Mouse (Mus musculus) kidney, postnatal 0 days (tissue): Measurements from ENCODE around the gene Slc24a3. TPM values are rescaled to one million over a fixed set of nuclear protein-coding genes. Genes with fewer than 3 reads are reported as not detected.

Source experiments
- ATAC-seq: fragments of 200-750 bp; cut with Nextera tagmentation; replicated peaks from 2 replicates; pipeline ENCODE4 v1.8.0; 2017; ENCODE audit warnings: low read depth, moderate number of reproducible peaks, moderate TSS enrichment, moderate library complexity; ENCODE audit not compliant: low FRiP score
- DNase-seq: peaks from one replicate; pipeline ENCODE4 v3.0.0-alpha.2; 2016; ENCODE audit warnings: low spot score
- H3K27ac ChIP-seq: fragments of 300-500 bp; sonication (generic); 2 replicates; pipeline ENCODE4 v1.5.1; 2014; ENCODE audit warnings: mild to moderate bottlenecking
- H3K27me3 ChIP-seq: fragments of 300-500 bp; sonication (generic); 2 replicates; pipeline ENCODE4 v1.6.1; 2014; ENCODE audit warnings: low read length, mixed read lengths; ENCODE audit not compliant: insufficient read depth
- H3K36me3 ChIP-seq: fragments of 300-500 bp; sonication (generic); 2 replicates; pipeline ENCODE4 v1.6.1; 2014; ENCODE audit warnings: low read length, mixed read lengths; ENCODE audit not compliant: insufficient read depth
- H3K4me1 ChIP-seq: fragments of 300-500 bp; sonication (generic); replicated peaks from 2 replicates; pipeline ENCODE4 v1.6.1; 2014; ENCODE audit warnings: antibody characterized with exemption, low read length, mixed read lengths; ENCODE audit not compliant: insufficient read depth
- H3K4me2 ChIP-seq: fragments of 300-500 bp; sonication (generic); 2 replicates; pipeline ENCODE4 v1.6.1; 2014; ENCODE audit warnings: mild to moderate bottlenecking, low read length, moderate library complexity, mixed read lengths
- H3K4me3 ChIP-seq: fragments of 300-500 bp; sonication (generic); replicated peaks from 2 replicates; pipeline ENCODE4 v1.5.1; 2014; ENCODE audit warnings: low read depth, low read length
- H3K9ac ChIP-seq: fragments of 300-500 bp; sonication (generic); 2 replicates; pipeline ENCODE4 v1.6.1; 2014; ENCODE audit warnings: low read depth, low read length
- H3K9me3 ChIP-seq: fragments of 300-500 bp; sonication (generic); replicated peaks from 2 replicates; pipeline ENCODE4 v1.6.1; 2016; ENCODE audit warnings: low read length, inconsistent platforms, mixed read lengths
- CTCF ChIP-seq: IDR thresholded peaks from 2 replicates; pipeline ENCODE4 v1.5.1; 2016; ENCODE audit warnings: antibody characterized with exemption, low read depth, mild to moderate bottlenecking, moderate library complexity
- WGBS: fragments of 180-500 bp; shearing (Covaris S2); extraction: QIAGEN DNeasy Blood & Tissue Kit; methylation state at CpG from one replicate; pipeline ENCODE4 v1.1.7; 2014; 5-methylcytosine and 5-hydroxymethylcytosine counted together
- polyA plus RNA-seq: library from polyadenylated mRNA; unstranded; fragments of >200 nt; fragmentation: Nextera tagmentation; extraction: Ambion mirVana; gene quantifications from 2 replicates; pipeline ENCODE4 v1.2.1, GENCODE M21; 2015

Slc24a3 gene
- polyA plus RNA-seq, 1 experiment from 2014 or later: 2.1 TPM

DNA sequence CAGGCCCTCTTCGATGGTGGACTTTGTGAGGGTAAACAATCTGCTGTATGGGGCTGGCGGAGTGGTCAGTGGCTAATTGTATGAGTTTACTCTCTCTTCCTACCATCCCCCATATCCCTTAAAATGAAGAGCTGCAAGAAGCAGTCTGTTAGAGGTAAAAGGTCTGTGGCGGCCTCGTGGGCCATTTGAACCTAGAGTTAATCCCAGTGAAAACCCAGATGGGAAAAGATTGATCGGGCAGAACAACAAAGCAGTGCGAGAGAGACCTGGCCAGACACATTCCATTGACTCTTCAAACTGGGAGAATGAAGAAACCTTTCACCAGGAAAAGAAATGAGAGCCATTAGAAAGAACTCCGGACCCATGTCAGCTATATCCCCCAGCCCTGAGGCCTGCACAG is 496.3 kb downstream of the Slc24a3 start:
- peak overlapping the region; percentile 81 for H3K27ac ChIP-seq
- H3K9ac ChIP-seq: no peak overlapping the region
- no peaks in the 10 kb centered on the region for H3K4me1 ChIP-seq
- H3K27me3 ChIP-seq: no peaks in the 10 kb centered on the region
- DNase-seq (no peak), ATAC-seq (peak; percentile 57)
- TF ChIP-seq CTCF: no peak
- H3K36me3 ChIP-seq: no peaks in the 10 kb centered on the region
- 63% methylated on average over 7 of the region's 7 CpGs for WGBS
- H3K4me3 ChIP-seq: no peak overlapping the region
- H3K9me3 ChIP-seq: no peaks in the 10 kb centered on the region
- no peak overlapping the region for H3K4me2 ChIP-seq

DNA sequence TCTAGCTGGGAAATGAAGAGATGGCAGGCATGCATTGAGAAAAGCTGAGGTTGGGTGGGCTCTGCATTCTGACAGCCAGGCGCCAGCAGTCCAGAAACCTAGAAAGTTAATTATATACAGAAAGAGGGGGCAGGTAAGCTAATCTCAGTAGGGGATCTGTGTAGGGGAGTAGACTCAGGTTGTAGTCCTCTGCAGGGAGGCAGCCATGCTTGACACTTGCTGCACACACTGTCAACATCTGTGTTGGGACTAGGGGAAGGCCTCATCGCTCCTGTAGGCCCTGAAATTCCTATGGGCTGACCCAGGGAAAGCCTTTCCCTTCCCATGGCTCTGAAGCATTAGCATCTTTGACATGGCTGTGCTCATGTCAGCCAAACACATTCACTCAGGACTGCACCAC is 496.8 kb downstream of the Slc24a3 start:
- no peak overlapping the region for H3K4me2 ChIP-seq
- H3K9ac ChIP-seq: no peak overlapping the region
- TF ChIP-seq CTCF: no peak; the same call in 1 of the 2 replicates
- no peaks in the 10 kb centered on the region for H3K4me1 ChIP-seq
- WGBS: 70% methylated on average over 2 of the region's 2 CpGs
- H3K9me3 ChIP-seq: no peaks in the 10 kb centered on the region
- ATAC-seq (peak; percentile 96), DNase-seq (peak; percentile 55)
- H3K27me3 ChIP-seq: no peaks in the 10 kb centered on the region
- no peak overlapping the region for H3K4me3 ChIP-seq
- no peaks in the 10 kb centered on the region for H3K36me3 ChIP-seq
- H3K27ac ChIP-seq: peak overlapping the region; percentile 81

DNA sequence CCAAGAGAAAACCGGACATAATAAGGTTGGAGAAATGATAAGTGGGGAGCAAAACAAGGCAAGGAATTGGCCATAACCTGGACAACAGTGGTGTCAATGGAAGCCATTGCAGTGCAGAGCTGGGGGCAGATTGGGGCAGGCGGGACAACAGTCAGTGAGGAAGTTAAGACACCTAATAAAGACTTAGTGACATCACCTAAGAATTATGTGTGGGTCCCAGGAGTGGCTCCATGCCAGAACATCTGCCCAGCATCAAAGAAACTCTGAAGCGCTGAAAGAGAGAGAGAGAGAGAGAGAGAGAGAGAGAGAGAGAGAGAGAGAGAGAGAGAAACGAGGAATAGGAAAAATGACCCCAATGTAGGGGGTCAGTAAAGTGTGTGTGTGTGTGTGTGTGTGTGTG is 500.6 kb downstream of the Slc24a3 start:
- Histone ChIP-seq H3K36me3 (no peaks in the 10 kb centered on the region), H3K9me3 (no peaks in the 10 kb centered on the region), H3K4me2 (no peak overlapping the region), H3K27ac (no peak overlapping the region), H3K9ac (no peak overlapping the region), H3K4me3 (no peak overlapping the region), H3K4me1 (no peaks in the 10 kb centered on the region), H3K27me3 (no peaks in the 10 kb centered on the region)
- DNase-seq (no peak), ATAC-seq (no peak)
- no peak for TF ChIP-seq CTCF
- 66% methylated on average over 4 of the region's 4 CpGs for WGBS

DNA sequence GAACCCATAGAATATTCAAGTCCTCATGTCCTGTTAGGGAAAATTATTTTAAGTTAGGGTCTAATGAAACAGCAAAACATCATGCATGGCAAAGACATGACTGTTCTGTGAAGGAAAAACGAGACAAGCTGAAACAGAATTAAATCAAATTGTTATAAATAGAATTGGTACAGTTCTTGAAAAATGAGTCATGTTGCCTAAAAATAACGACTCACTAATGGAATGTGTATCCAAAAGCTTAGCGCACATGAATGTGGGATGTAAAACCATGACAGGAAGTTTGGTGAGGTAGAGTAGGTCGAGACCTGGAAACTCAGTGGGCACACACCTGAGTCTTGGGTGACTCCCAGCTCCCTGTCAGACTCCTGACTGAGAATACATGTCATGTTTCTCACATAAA is 502.6 kb downstream of the Slc24a3 start:
- Histone ChIP-seq H3K27ac (no peak overlapping the region), H3K9ac (no peak overlapping the region), H3K36me3 (no peaks in the 10 kb centered on the region), H3K27me3 (no peaks in the 10 kb centered on the region), H3K4me1 (0 out of 2 replicates have a peak, but pooled peaks cover 5% of the 10 kb centered on the region), H3K4me2 (no peak overlapping the region), H3K4me3 (no peak overlapping the region), H3K9me3 (no peaks in the 10 kb centered on the region)
- TF ChIP-seq CTCF: no peak
- 80% methylated on average over 4 of the region's 4 CpGs for WGBS
- DNase-seq (no peak), ATAC-seq (no peak)

DNA sequence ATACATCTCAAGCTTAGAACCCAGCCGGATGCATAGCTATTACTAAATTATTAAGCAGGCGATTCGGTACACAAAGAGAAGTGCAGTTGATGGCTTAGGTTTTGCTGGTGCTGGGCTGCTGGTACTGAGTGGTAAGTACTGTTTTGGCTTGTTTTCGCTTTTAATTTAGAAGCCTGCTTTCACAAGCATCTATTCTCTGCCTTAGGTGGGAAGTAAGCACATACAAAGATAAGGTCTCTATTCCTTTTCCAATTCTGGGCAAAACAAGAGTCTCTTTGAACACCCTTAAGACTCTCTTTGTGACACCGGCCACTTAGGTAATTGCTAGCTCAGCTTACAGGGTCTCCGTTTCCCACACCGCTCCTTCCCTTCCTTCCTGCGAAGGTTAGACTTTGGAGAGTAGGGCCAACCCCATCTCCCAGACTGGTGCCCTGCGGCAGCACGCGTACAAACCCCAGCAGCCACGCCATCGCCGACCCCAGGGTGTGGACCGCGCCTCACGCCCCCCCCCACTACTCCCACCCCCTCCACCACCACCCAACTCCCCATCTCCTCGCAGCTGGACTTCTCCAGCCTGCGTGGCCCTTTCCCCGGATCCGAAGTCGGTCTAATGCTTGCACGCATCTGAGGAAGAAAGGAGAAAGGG is 507.1 kb downstream of the Slc24a3 start:
- ATAC-seq: no peak; the same call in 1 of the 2 replicates
- H3K27me3 ChIP-seq: no peaks in the 10 kb centered on the region
- H3K9me3 ChIP-seq: no peaks in the 10 kb centered on the region
- H3K4me3 ChIP-seq: peak overlapping the region; percentile 81
- DNase-seq: peak; percentile 39
- no peaks in the 10 kb centered on the region for H3K36me3 ChIP-seq
- H3K4me1 ChIP-seq: peaks cover 16% of the 10 kb centered on the region
- 2% methylated on average over 23 of the region's 23 CpGs for WGBS
- TF ChIP-seq CTCF: no peak
- H3K4me2 ChIP-seq: peak overlapping the region; percentile 93
- peak overlapping the region; percentile 94 for H3K27ac ChIP-seq
- H3K9ac ChIP-seq: peak overlapping the region; percentile 74

DNA sequence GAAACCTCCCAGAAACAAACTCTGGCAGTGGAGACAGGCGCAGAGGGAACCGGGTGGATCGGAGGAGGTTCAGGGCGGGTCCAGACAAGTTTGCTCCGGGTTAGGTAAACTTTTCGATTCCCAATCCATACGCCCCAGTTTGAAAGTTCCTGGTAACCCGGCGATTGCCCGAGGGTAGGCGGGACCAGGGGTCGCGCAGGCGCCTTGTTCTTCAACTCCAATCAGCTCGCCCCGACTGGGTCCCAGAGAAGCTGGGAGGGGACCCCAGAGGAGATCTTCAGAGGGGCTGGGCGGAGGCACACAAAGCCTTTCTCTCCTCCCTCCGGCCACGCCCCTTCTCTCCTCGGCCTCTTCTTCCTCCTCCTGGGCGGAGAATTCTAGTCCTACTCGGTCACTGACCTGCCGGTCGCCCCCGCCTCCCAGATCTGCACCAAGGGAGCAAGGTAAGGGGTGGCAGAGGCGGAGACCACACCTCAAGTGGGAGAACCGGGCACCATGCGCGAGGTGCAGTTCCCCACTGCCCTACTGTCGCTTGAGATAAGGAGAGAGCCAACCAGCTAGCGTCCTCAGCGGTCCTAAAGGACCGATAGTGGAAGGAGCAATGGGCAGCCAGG is 507.7 kb downstream of the Slc24a3 start, which contains the start of gene Rin2:
Gene Rin2, plus strand, starts transcription at position 74 of the 614 bp plus-strand sequence.
- peaks cover 16% of the 10 kb centered on the region for H3K4me1 ChIP-seq
- no peaks in the 10 kb centered on the region for H3K27me3 ChIP-seq
- no peak for TF ChIP-seq CTCF
- no peaks in the 10 kb centered on the region for H3K36me3 ChIP-seq
- peak within 1 kb of the TSS; percentile 74 for H3K9ac ChIP-seq
- ATAC-seq (peak; percentile 80), DNase-seq (peak; percentile 95)
- H3K27ac ChIP-seq: peak within 1 kb of the TSS; percentile 94
- peak within 1 kb of the TSS; percentile 81 for H3K4me3 ChIP-seq
- H3K4me2 ChIP-seq: peak within 1 kb of the TSS; percentile 93
- under 1% methylated on average over 33 of the region's 33 CpGs for WGBS
- H3K9me3 ChIP-seq: no peaks in the 10 kb centered on the region
